Mouse (Mus musculus) forebrain, embryonic 14.5 days (tissue): ENCODE results near the gene Mafg. TPM values are rescaled to one million over a fixed set of nuclear protein-coding genes. Genes with fewer than 3 reads are reported as not detected.

ENCODE experiments used
- ATAC-seq: fragments of 200-750 bp; cut with Nextera tagmentation; 2 replicates; pipeline ENCODE4 v1.8.0; 2017; ENCODE audit warnings: mild to moderate bottlenecking, moderate library complexity
- DNase-seq: peaks from one replicate; pipeline ENCODE4 v3.0.0-alpha.2; 2015; ENCODE audit warnings: low spot score
- H3K27ac ChIP-seq: fragments of 300-500 bp; sonication (generic); 2 replicates; pipeline ENCODE4 v1.5.1; 2014; ENCODE audit warnings: low read depth, mild to moderate bottlenecking, control low read depth, low read length, moderate library complexity
- H3K27me3 ChIP-seq: fragments of 300-500 bp; sonication (generic); replicated peaks from 2 replicates; pipeline ENCODE4 v1.6.1; 2014; ENCODE audit warnings: low read length, control low read depth, mixed read lengths; ENCODE audit not compliant: control insufficient read depth, insufficient read depth
- H3K36me3 ChIP-seq: fragments of 300-500 bp; sonication (generic); 2 replicates; pipeline ENCODE4 v1.6.1; 2014; ENCODE audit warnings: low read length, control low read depth; ENCODE audit not compliant: control insufficient read depth, insufficient read depth
- H3K4me1 ChIP-seq: fragments of 300-500 bp; sonication (generic); 2 replicates; pipeline ENCODE4 v1.6.1; 2014; ENCODE audit warnings: antibody characterized with exemption, low read length, control low read depth; ENCODE audit not compliant: control insufficient read depth, insufficient read depth
- H3K4me2 ChIP-seq: fragments of 300-500 bp; sonication (generic); 2 replicates; pipeline ENCODE4 v1.6.1; 2014; ENCODE audit warnings: mild to moderate bottlenecking, control low read depth, low read length
- H3K4me3 ChIP-seq: fragments of 300-500 bp; sonication (generic); 2 replicates; pipeline ENCODE4 v1.5.1; 2014; ENCODE audit warnings: low read depth, low read length, control low read depth
- H3K9ac ChIP-seq: fragments of 300-500 bp; sonication (generic); 2 replicates; pipeline ENCODE4 v1.6.1; 2014; ENCODE audit warnings: mild to moderate bottlenecking, low read length, control low read depth, moderate library complexity
- H3K9me3 ChIP-seq: fragments of 300-500 bp; sonication (generic); replicated peaks from 2 replicates; pipeline ENCODE4 v1.6.1; 2016; ENCODE audit warnings: low read length, control low read depth, mixed read lengths; ENCODE audit not compliant: control insufficient read depth
- WGBS: fragments of 180-500 bp; shearing (Covaris S2); extraction: QIAGEN DNeasy Blood & Tissue Kit; methylation state at CpG from one replicate; pipeline ENCODE4 v1.1.7; 2014; 5-methylcytosine and 5-hydroxymethylcytosine counted together
- polyA plus RNA-seq: library from polyadenylated mRNA; unstranded; fragments of >200 nt; fragmentation: Nextera tagmentation; extraction: Ambion mirVana; gene quantifications from 2 replicates; pipeline ENCODE4 v1.2.1, GENCODE M21; 2014

Mafg gene
- polyA plus RNA-seq, 1 experiment from 2014 or later, result 20.0 TPM

DNA sequence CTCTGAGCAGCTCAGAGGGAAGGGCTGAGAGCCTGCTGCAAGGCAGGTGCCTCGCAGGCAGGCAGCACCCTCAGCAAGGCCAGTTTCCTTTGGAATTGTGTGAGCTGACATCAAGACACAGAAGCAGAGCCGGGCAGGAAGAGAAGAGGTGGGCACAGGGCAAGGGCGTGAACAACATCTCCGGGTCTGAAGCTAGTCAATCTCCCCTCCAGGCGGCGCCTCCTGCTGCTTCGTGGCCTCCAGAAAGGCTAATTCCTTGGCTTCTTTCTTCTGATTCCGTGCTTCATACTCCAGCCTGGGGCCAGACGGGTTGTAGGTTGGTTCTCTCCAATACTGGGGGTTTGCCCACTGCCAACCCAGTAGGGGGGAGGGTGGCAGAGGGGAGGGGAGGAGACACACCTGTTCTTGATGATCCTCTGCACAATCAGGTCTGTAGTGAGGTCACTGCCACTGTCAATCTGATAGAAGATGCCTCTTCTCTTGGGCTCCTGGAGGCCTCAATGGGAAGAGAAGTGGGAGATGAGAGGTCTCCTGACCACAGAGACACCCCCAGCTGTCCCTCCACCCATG is 22.8 kb downstream of the Mafg start:
- Histone ChIP-seq H3K27ac (no peak overlapping the region), H3K4me3 (no peak overlapping the region), H3K9me3 (no peaks in the 10 kb centered on the region), H3K36me3 (peaks cover 66% of the 10 kb centered on the region), H3K9ac (no peak overlapping the region), H3K27me3 (0 out of 2 replicates have a peak, but pooled peaks cover 9% of the 10 kb centered on the region), H3K4me2 (no peak overlapping the region), H3K4me1 (peaks cover 4% of the 10 kb centered on the region; the same call in 1 of the 2 replicates)
- ATAC-seq (no peak), DNase-seq (no peak)
- 83% methylated on average over 9 of the region's 9 CpGs for WGBS

DNA sequence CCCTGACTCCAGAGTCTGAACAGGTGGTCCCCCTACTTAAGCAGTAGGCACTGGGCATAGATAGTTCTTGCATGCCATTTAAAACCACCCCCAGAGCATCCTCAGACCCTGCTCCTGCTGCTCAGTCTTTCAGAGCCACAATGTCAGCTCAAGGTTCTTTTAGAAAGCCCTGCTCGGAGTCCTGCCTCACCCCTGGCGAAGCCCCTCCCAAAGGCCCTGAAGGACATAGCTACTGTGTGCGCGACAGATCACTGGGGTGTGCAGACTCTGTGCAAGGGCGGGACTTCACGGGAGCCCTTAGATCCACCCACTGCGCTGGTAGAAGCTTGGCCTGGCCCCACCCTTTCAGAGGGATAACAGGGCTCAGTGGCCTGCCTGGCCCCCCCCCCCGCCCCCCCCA is 24.1 kb downstream of the Mafg start:
- WGBS, result 28% methylated on average over 8 of the region's 8 CpGs
- no peak overlapping the region for H3K4me2 ChIP-seq
- no peak overlapping the region for H3K9ac ChIP-seq
- peaks cover 4% of the 10 kb centered on the region; the same call in 1 of the 2 replicates for H3K4me1 ChIP-seq
- 0 out of 2 replicates have a peak, but pooled peaks cover 9% of the 10 kb centered on the region for H3K27me3 ChIP-seq
- H3K36me3 ChIP-seq, result peaks cover 74% of the 10 kb centered on the region
- ATAC-seq (no peak), DNase-seq (no peak)
- no peaks in the 10 kb centered on the region for H3K9me3 ChIP-seq
- no peak overlapping the region for H3K4me3 ChIP-seq
- no peak overlapping the region for H3K27ac ChIP-seq

DNA sequence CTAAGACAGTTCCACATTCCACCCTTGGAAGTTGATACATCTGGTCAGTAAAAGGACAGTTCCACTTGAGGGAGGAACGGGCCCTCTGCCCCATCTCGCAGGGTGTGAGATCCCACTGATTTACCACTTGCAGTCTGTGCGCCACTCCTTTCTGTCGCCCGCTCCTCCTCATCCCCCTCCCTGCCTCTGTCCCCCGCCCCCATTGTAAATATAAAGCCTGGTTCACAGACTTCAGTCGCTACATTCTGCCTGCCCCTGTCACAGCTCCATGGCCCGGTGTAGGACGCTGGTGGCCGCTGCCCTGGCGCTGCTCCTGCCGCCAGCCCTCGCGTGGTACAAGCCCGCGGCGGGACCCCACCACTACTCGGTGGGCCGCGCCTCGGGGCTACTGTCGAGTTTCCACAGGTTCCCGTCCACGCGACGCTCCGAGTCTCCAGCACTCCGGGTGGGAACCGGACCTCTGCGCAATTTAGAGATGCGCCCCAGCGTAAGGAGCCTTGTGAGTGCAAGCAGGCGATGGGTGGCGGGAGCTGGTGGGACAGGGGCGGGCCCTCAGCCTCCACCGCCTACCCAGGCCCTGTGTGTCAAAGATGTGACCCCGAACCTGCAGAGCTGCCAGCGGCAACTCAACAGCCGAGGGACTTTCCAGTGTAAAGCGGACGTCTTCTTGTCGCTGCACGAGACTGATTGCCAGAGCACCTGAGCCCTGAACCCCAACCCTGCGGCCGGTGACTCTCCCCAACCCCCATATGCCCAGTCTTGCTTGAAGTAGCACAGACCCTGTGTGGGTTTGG is 25.0 kb downstream of the Mafg start, which contains the start of gene Npb:
Npb (plus strand) TSS at position 237 of the 794 bp plus-strand sequence.
- Histone ChIP-seq H3K4me2 (peak within 1 kb of the TSS; percentile 35), H3K27me3 (0 out of 2 replicates have a peak, but pooled peaks cover 9% of the 10 kb centered on the region), H3K4me1 (peaks cover 4% of the 10 kb centered on the region; the same call in 1 of the 2 replicates), H3K4me3 (0 out of 2 replicates have a peak within 1 kb of the TSS, but pooled peaks have one; percentile 9), H3K9ac (peak within 1 kb of the TSS; percentile 37), H3K36me3 (peaks cover 76% of the 10 kb centered on the region), H3K9me3 (no peaks in the 10 kb centered on the region), H3K27ac (no peak within 1 kb of the TSS)
- 8% methylated on average over 45 of the region's 45 CpGs for WGBS
- DNase-seq (no peak), ATAC-seq (no peak)

DNA sequence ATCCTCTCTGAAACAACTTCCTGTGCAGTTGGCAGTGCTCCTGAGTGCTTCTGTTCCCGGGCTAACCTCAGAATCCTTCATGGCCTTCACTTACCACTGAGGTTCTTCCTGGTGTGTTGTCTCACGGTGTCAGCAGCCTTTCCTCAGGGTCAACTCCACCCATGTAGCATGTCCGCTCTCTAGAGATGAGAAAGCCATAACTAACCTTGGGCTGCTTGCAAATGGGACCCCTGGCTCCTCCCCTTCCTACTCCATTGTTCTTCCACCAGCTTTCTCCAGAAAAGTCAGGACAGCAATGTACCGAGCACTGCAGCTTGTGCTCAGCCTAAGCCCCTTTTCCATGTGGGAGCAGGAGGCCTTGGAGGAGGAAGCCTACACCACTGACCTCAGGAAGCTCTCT is 26.6 kb downstream of the Mafg start:
- DNase-seq (no peak), ATAC-seq (no peak)
- no peak overlapping the region for H3K4me2 ChIP-seq
- H3K4me1 ChIP-seq, result peaks cover 4% of the 10 kb centered on the region; the same call in 1 of the 2 replicates
- H3K36me3 ChIP-seq, result peaks cover 73% of the 10 kb centered on the region
- 77% methylated on average over 4 of the region's 4 CpGs for WGBS
- H3K9ac ChIP-seq, result no peak overlapping the region
- no peak overlapping the region for H3K27ac ChIP-seq
- no peak overlapping the region for H3K4me3 ChIP-seq
- H3K27me3 ChIP-seq, result 0 out of 2 replicates have a peak, but pooled peaks cover 9% of the 10 kb centered on the region
- no peaks in the 10 kb centered on the region for H3K9me3 ChIP-seq

DNA sequence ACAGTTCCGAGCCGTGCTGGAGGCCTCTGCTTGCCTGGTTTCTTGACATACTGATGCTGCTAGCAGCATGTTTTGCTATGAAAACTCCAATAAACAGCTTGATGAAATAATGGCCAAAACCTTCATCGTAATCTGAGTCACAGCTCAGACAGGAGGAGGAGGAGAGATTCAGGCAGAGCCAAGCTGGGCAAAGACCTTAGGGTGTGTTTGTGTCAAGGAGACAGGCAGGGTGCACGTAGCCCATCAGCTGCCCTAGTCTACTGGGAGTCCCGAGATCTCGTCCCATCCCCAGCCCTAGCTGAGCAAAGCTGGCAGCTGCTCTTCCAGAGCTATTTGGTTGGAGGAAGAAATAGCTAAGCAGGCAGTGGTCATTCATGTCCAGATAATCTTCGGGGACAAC is 27.7 kb downstream of the Mafg start:
- Histone ChIP-seq H3K36me3 (peaks cover 67% of the 10 kb centered on the region), H3K9me3 (no peaks in the 10 kb centered on the region), H3K27me3 (0 out of 2 replicates have a peak, but pooled peaks cover 9% of the 10 kb centered on the region), H3K4me2 (no peak overlapping the region), H3K4me3 (no peak overlapping the region), H3K4me1 (peaks cover 4% of the 10 kb centered on the region; the same call in 1 of the 2 replicates), H3K27ac (no peak overlapping the region), H3K9ac (no peak overlapping the region)
- DNase-seq, result no peak
- WGBS, result 90% methylated on average over 7 of the region's 7 CpGs
- ATAC-seq, result no peak

DNA sequence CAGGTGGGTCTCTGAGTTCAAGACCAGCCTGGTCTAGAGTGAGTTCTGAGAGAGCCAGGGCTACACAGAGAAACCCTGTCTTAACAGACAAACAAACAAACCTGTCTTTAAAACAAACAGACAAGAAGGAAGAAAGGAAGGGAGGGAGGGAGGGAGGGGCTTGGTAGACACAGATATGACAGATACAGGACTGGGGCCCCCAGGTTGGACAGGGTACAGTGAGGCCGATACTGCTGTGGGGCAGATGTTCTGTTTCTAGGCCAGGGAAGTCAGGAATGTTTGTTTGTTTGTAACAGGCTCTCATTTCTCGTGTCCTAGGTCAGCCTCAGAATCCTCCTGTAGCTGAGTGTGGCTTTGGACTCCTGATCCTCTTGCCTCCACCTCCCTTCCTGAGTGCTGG is 29.9 kb downstream of the Mafg start:
- no peak for DNase-seq
- 88% methylated on average over 2 of the region's 2 CpGs for WGBS
- H3K36me3 ChIP-seq, result peaks cover 58% of the 10 kb centered on the region

DNA sequence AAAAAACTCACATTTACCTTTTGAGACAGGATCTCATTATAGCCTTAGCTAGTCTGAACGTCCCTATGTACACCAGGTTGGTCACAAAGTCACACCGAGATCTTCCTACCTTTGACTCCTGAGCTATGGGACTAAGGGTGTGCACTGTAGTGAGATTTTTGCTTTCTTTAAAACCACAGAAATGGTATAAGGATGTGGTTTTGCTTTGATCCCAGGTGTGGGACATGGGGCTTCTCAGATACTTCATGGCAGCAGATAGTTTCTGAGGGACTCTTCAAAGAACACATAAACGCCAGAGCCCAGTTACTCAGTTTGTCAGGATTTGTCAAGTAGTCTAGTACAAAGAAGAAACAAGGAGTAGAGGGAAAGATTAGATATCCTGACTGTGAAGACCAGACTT is 32.7 kb downstream of the Mafg start:
- Histone ChIP-seq H3K4me1 (peaks cover 16% of the 10 kb centered on the region), H3K27ac (no peak overlapping the region), H3K4me3 (no peak overlapping the region), H3K9me3 (no peaks in the 10 kb centered on the region), H3K9ac (no peak overlapping the region), H3K36me3 (peaks cover 60% of the 10 kb centered on the region), H3K27me3 (no peaks in the 10 kb centered on the region), H3K4me2 (no peak overlapping the region)
- ATAC-seq (no peak), DNase-seq (no peak)
- 99% methylated on average over 3 of the region's 3 CpGs for WGBS

More for the DNA sequence above, 29.9 kb downstream of the Mafg start:
- no peak overlapping the region for H3K27ac ChIP-seq
- H3K27me3 ChIP-seq, result 0 out of 2 replicates have a peak, but pooled peaks cover 2% of the 10 kb centered on the region
- no peak overlapping the region for H3K9ac ChIP-seq
- H3K4me1 ChIP-seq, result peaks cover 13% of the 10 kb centered on the region; the same call in 1 of the 2 replicates
- H3K4me3 ChIP-seq, result no peak overlapping the region
- H3K4me2 ChIP-seq, result no peak overlapping the region
- no peak for ATAC-seq
- no peaks in the 10 kb centered on the region for H3K9me3 ChIP-seq

DNA sequence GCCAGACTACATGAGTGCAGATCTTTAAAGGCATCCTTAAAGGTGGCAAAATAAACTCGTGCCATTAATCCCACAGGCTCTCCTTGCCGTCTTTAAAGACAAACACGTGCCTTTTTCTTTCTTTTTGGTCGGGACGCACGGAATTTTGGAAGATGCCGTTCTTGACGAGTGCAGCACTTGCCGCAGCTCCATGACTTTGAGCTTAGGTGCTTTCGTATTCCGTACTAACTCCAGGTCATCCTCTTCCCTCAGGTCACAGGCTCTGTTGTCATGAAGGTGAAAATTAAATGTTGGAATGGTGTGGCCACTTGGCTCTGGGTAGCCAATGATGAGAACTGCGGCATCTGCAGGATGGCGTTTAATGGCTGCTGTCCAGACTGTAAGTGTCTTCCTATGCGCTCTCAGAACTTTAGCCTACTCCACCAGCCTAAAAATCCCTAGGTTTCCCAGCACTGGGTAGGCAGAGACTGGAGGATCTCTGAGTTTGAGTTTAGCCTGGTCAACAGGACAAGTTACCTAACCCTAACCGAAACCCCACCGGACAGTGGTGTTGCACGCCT is 34.3 kb downstream of the Mafg start:
- Histone ChIP-seq H3K9ac (peak overlapping the region; percentile 98), H3K4me2 (peak overlapping the region; percentile 87), H3K27me3 (no peaks in the 10 kb centered on the region), H3K4me3 (peak overlapping the region; percentile 97), H3K27ac (peak overlapping the region; percentile 85; the same call in 1 of the 2 replicates), H3K9me3 (no peaks in the 10 kb centered on the region), H3K36me3 (peaks cover 58% of the 10 kb centered on the region), H3K4me1 (peaks cover 16% of the 10 kb centered on the region)
- whole genome bisulfite sequencing, result 49% methylated on average over 17 of the region's 17 CpGs
- DNase-seq, result no peak
- no peak for ATAC-seq
